Mouse (Mus musculus): ENCODE results near the gene F3. TPM values are rescaled to one million over a fixed set of nuclear protein-coding genes. Genes with fewer than 3 reads are reported as not detected.

F3 gene
- polyA plus RNA-seq, 1 experiment from 2014 or later, result 7.0 TPM

GRCm38 (mm10) chr3:121713151-121713701 is 10.1 kb upstream of the F3 start:
- Histone ChIP-seq H3K4me2 (replicated peaks) (no peak overlapping the region), H3K27ac (no peak overlapping the region), H3K4me1 (no peaks in the 10 kb centered on the region), H3K36me3 (no peaks in the 10 kb centered on the region), H3K9ac (no peak overlapping the region), H3K9me3 (no peaks in the 10 kb centered on the region), H3K4me3 (no peak overlapping the region), H3K27me3 (replicated peaks) (no peaks in the 10 kb centered on the region)
- 81% methylated on average over 17 of the region's 17 CpGs for WGBS
- no peak for ATAC-seq (ENCODE audit: low FRiP score, low read depth)

- 73% methylated on average over 8 of the region's 8 CpGs for WGBS
- Histone ChIP-seq H3K4me1 (no peaks in the 10 kb centered on the region), H3K4me3 (no peak overlapping the region), H3K27me3 (replicated peaks) (no peaks in the 10 kb centered on the region), H3K9me3 (no peaks in the 10 kb centered on the region), H3K9ac (no peak overlapping the region), H3K36me3 (no peaks in the 10 kb centered on the region), H3K27ac (no peak overlapping the region), H3K4me2 (replicated peaks) (no peak overlapping the region)
- ATAC-seq (ENCODE audit: low FRiP score, low read depth), result no peak
These were observed 9.5 kb upstream of the F3 start for GRCm38 (mm10) chr3:121713816-121714215.

GRCm38 (mm10) chr3:121714461-121714860 is 8.9 kb upstream of the F3 start:
- Histone ChIP-seq H3K4me3 (no peak overlapping the region), H3K27ac (no peak overlapping the region), H3K4me1 (no peaks in the 10 kb centered on the region), H3K9me3 (no peaks in the 10 kb centered on the region), H3K4me2 (replicated peaks) (no peak overlapping the region), H3K9ac (no peak overlapping the region), H3K36me3 (no peaks in the 10 kb centered on the region), H3K27me3 (replicated peaks) (no peaks in the 10 kb centered on the region)
- WGBS, result 91% methylated on average over 2 of the region's 2 CpGs
- ATAC-seq (ENCODE audit: low FRiP score, low read depth), result no peak

- H3K27me3 ChIP-seq (replicated peaks), result no peaks in the 10 kb centered on the region
- H3K27ac ChIP-seq, result no peak overlapping the region
- H3K9me3 ChIP-seq, result no peaks in the 10 kb centered on the region
- H3K36me3 ChIP-seq, result no peaks in the 10 kb centered on the region
- no peak for ATAC-seq (ENCODE audit: low FRiP score, low read depth)
- no peak overlapping the region for H3K4me2 ChIP-seq (replicated peaks)
- H3K4me3 ChIP-seq, result no peak overlapping the region
- no peaks in the 10 kb centered on the region for H3K4me1 ChIP-seq
- no peak overlapping the region for H3K9ac ChIP-seq
These were observed 8.0 kb upstream of the F3 start for GRCm38 (mm10) chr3:121715336-121715735.

DNA sequence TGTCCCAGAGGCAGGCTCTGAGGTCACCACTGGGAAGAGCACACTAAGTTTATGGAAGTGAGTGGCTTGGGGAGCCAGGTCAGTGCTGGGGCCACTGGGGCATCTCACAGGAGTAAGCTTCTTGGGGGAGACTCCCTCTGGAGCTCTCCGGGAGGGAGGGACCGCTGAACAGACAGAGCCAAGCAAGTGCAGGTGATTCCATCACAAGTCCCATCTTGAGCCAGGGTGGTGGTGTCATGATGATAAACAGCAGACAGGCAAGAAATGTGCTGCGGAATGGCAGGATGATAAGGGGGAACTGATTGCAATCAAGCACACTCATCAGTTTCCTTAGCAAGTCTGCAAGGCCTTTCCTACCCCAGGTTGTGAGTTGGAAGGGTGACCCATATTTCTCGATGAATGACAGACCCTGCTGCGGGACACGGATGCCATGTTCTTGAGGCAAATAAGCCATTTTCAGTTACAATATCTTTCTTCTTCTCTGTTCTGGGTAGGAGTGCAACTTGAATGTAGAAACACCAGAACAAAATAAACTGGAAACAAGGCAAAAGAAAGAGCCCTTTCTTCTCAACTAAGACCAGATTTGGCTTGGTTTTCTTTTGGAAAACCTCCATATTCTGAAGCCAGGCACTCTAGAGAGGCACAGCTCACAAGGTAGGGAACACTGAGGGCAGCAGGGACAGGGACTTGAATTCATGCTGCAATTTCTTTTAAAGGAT is 7.4 kb upstream of the F3 start:
- H3K4me2 ChIP-seq (replicated peaks), result no peak overlapping the region
- no peaks in the 10 kb centered on the region for H3K27me3 ChIP-seq (replicated peaks)
- H3K9ac ChIP-seq, result no peak overlapping the region
- H3K4me3 ChIP-seq, result no peak overlapping the region
- no peak overlapping the region for H3K27ac ChIP-seq
- H3K9me3 ChIP-seq, result no peaks in the 10 kb centered on the region
- no peaks in the 10 kb centered on the region for H3K4me1 ChIP-seq
- H3K36me3 ChIP-seq, result no peaks in the 10 kb centered on the region
- 86% methylated on average over 6 of the region's 6 CpGs for WGBS
- ATAC-seq (ENCODE audit: low FRiP score, low read depth), result no peak

GRCm38 (mm10) chr3:121716480-121716879 is 6.9 kb upstream of the F3 start:
- Histone ChIP-seq H3K9ac (no peak overlapping the region), H3K4me1 (peaks cover 5% of the 10 kb centered on the region), H3K27ac (no peak overlapping the region), H3K27me3 (replicated peaks) (no peaks in the 10 kb centered on the region), H3K36me3 (no peaks in the 10 kb centered on the region), H3K9me3 (no peaks in the 10 kb centered on the region), H3K4me2 (replicated peaks) (no peak overlapping the region), H3K4me3 (no peak overlapping the region)
- no peak for ATAC-seq (ENCODE audit: low FRiP score, low read depth)
- WGBS, result 88% methylated on average over 5 of the region's 5 CpGs

GRCm38 (mm10) chr3:121718679-121719078 is 4.7 kb upstream of the F3 start:
- 80% methylated on average over 8 of the region's 8 CpGs for WGBS
- H3K4me1 ChIP-seq, result peaks cover 11% of the 10 kb centered on the region
- no peak overlapping the region for H3K4me2 ChIP-seq (replicated peaks)
- H3K27ac ChIP-seq, result no peak overlapping the region
- H3K9ac ChIP-seq, result no peak overlapping the region
- no peak for ATAC-seq (ENCODE audit: low FRiP score, low read depth)
- no peaks in the 10 kb centered on the region for H3K9me3 ChIP-seq
- no peaks in the 10 kb centered on the region for H3K36me3 ChIP-seq
- no peaks in the 10 kb centered on the region; the same call in 1 of the 2 replicates for H3K27me3 ChIP-seq (replicated peaks)
- H3K4me3 ChIP-seq, result no peak overlapping the region

DNA sequence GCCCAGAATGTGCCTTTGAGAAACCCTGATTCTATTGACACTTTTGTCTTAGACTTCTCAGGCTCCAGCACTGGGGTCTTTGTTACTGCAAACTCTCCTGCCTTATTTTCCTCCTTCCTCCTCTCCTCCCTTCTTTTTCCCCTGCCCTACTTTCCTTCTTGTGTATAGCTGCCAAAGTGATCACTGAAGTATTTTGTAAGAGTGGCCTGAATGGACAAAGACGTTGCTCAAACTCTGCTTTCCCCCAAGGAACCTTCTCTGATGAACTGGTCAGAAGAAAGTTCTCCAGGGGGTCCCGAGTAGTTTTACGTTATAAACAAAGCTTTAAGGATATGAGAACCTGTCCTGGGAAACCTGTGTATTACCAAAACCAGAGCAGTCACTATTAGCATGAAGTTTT is 3.6 kb upstream of the F3 start:
- no peaks in the 10 kb centered on the region for H3K36me3 ChIP-seq
- no peak overlapping the region for H3K4me2 ChIP-seq (replicated peaks)
- H3K27me3 ChIP-seq (replicated peaks), result peaks cover 3% of the 10 kb centered on the region; the same call in 1 of the 2 replicates
- peaks cover 21% of the 10 kb centered on the region for H3K4me1 ChIP-seq
- no peak overlapping the region for H3K9ac ChIP-seq
- 79% methylated on average over 3 of the region's 3 CpGs for WGBS
- no peak overlapping the region for H3K4me3 ChIP-seq
- H3K9me3 ChIP-seq, result no peaks in the 10 kb centered on the region
- no peak overlapping the region for H3K27ac ChIP-seq
- no peak for ATAC-seq (ENCODE audit: low FRiP score, low read depth)

GRCm38 (mm10) chr3:121720801-121721690 is 2.3 kb upstream of the F3 start:
- no peak for ATAC-seq (ENCODE audit: low FRiP score, low read depth)
- Histone ChIP-seq H3K9me3 (no peaks in the 10 kb centered on the region), H3K27ac (no peak overlapping the region), H3K4me1 (peaks cover 22% of the 10 kb centered on the region), H3K4me2 (replicated peaks) (peak overlapping the region; percentile 30; the same call in 1 of the 2 replicates), H3K4me3 (no peak overlapping the region), H3K27me3 (replicated peaks) (peaks cover 3% of the 10 kb centered on the region; the same call in 1 of the 2 replicates), H3K36me3 (no peaks in the 10 kb centered on the region), H3K9ac (no peak overlapping the region)
- 44% methylated on average over 14 of the region's 14 CpGs for WGBS

GRCm38 (mm10) chr3:121721691-121722070 is 1.7 kb upstream of the F3 start:
- Histone ChIP-seq H3K9me3 (no peaks in the 10 kb centered on the region), H3K27me3 (replicated peaks) (peaks cover 3% of the 10 kb centered on the region; the same call in 1 of the 2 replicates), H3K4me1 (peaks cover 22% of the 10 kb centered on the region), H3K4me2 (replicated peaks) (0 out of 2 replicates have a peak overlapping the region, but pooled peaks have one; percentile 30), H3K9ac (no peak overlapping the region), H3K36me3 (no peaks in the 10 kb centered on the region), H3K27ac (no peak overlapping the region), H3K4me3 (no peak overlapping the region)
- ATAC-seq (ENCODE audit: low FRiP score, low read depth), result no peak
- WGBS, result 54% methylated on average over 7 of the region's 7 CpGs

DNA sequence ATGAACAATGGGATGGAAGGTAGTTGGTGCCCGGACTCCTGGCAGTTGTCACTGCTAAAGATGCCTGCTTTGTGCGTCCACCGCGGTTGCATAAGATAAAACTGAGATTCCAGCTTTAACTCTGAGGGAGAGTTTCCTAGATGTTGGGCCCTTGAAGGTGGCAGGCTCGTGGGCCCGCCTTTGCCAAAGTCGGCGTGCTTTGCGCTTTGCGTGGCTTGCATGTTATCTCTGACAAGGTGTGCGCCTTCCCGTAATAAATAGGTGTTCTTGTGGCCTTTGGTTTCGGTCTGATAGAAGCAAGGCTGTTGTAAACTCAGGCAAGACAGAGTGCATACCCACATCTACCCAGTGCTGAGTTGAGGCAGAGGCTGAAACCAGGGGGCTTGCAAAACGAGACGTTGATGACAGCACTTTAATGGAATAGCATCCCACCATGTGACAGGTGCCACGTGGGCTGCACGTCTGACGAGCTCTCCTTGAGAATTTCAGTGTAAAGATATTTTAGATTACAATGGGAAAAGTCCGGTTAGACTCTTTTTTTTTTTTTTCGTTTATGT is 709 bp downstream of the F3 start:
- no peaks in the 10 kb centered on the region for H3K36me3 ChIP-seq
- 5% methylated on average over 20 of the region's 20 CpGs for WGBS
- H3K27me3 ChIP-seq (replicated peaks), result peaks cover 3% of the 10 kb centered on the region; the same call in 1 of the 2 replicates
- peak overlapping the region; percentile 56 for H3K4me3 ChIP-seq
- no peak; the same call in 1 of the 2 replicates for ATAC-seq (ENCODE audit: low FRiP score, low read depth)
- H3K9ac ChIP-seq, result peak overlapping the region; percentile 67
- H3K4me1 ChIP-seq, result peaks cover 22% of the 10 kb centered on the region
- no peak overlapping the region for H3K27ac ChIP-seq
- peak overlapping the region; percentile 86 for H3K4me2 ChIP-seq (replicated peaks)
- H3K9me3 ChIP-seq, result no peaks in the 10 kb centered on the region

DNA sequence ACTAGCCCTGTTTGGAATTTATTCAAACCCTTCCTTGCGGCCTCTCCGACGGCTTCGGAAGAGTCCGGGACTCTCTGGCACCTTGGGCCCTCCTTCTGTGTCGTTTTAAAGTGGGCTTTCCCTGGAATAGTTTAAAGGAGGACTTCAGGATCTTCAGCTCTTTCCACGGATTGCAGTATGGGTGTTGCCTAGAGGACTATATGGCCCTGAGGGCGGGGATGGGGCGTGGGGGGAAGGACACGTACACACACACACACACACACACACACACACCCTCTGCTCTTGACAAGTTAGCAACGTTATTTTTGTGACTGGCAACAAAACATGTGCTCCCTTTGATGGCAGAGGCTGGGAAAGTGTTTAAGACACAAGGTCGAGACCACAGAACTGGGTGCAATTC is 1.2 kb downstream of the F3 start:
- H3K27ac ChIP-seq, result no peak overlapping the region
- WGBS, result 30% methylated on average over 12 of the region's 12 CpGs
- 0 out of 2 replicates have a peak overlapping the region, but pooled peaks have one; percentile 26 for H3K9ac ChIP-seq
- no peaks in the 10 kb centered on the region for H3K9me3 ChIP-seq
- H3K4me2 ChIP-seq (replicated peaks), result peak overlapping the region; percentile 86
- H3K27me3 ChIP-seq (replicated peaks), result peaks cover 3% of the 10 kb centered on the region; the same call in 1 of the 2 replicates
- no peak for ATAC-seq (ENCODE audit: low FRiP score, low read depth)
- peaks cover 2% of the 10 kb centered on the region; the same call in 1 of the 2 replicates for H3K36me3 ChIP-seq
- peak overlapping the region; percentile 56 for H3K4me3 ChIP-seq
- H3K4me1 ChIP-seq, result peaks cover 22% of the 10 kb centered on the region
